Mouse (Mus musculus) erythroblast, embryonic 14.5 days (primary cell): ENCODE results near the gene Btbd11. TPM values are rescaled to one million over a fixed set of nuclear protein-coding genes. Genes with fewer than 3 reads are reported as not detected.
"Not testable (repeated sequence)": the region's sequence is repeated elsewhere in the genome, so short reads cannot be mapped to it uniquely, and the experiment has no call there.

ENCODE experiments used
- H3K27me3 ChIP-seq: 2 replicates; pipeline ENCODE4 v1.6.1; 2012; ENCODE audit warnings: inconsistent platforms; ENCODE audit not compliant: control insufficient read depth
- H3K36me3 ChIP-seq: 2 replicates; pipeline ENCODE4 v1.6.1; 2012; ENCODE audit warnings: mild to moderate bottlenecking, inconsistent platforms; ENCODE audit not compliant: control insufficient read depth
- H3K4me1 ChIP-seq: 2 replicates; pipeline ENCODE4 v1.6.1; 2012; ENCODE audit warnings: inconsistent platforms; ENCODE audit not compliant: control insufficient read depth
- H3K4me3 ChIP-seq: replicated peaks from 2 replicates; pipeline ENCODE3; 2012; ENCODE audit warnings: moderate library complexity, mild to moderate bottlenecking, inconsistent platforms
- H3K9me3 ChIP-seq: 2 replicates; pipeline ENCODE4 v1.6.1; 2012; ENCODE audit warnings: low read length, inconsistent platforms, mixed read lengths; ENCODE audit not compliant: control insufficient read depth
- GATA1 ChIP-seq: IDR thresholded peaks from 2 replicates; pipeline ENCODE4 v1.6.1; 2012; ENCODE audit warnings: low read length, inconsistent platforms, mixed read lengths
- TAL1 ChIP-seq: IDR thresholded peaks from 3 replicates; pipeline ENCODE4 v1.6.1; 2012; ENCODE audit warnings: low read length, inconsistent platforms, mixed read lengths
- polyA plus RNA-seq: library from polyadenylated mRNA; stranded (reverse); fragments of >175 nt; gene quantifications from 2 replicates; pipeline ENCODE4 v1.2.3, GENCODE M21; 2012

Btbd11 gene
- polyA plus RNA-seq, 1 experiment, result not detected

- Histone ChIP-seq H3K9me3 (no peaks in the 10 kb centered on the region), H3K4me3 (no peak overlapping the region), H3K36me3 (no peaks in the 10 kb centered on the region), H3K27me3 (no peaks in the 10 kb centered on the region), H3K4me1 (no peaks in the 10 kb centered on the region)
- no peak for TF ChIP-seq GATA1
- no peak for TF ChIP-seq TAL1
Observed at GRCm38 (mm10) chr10:85638141-85638540, 251.5 kb downstream of the Btbd11 start.

GRCm38 (mm10) chr10:85639581-85639980, 253.0 kb downstream of the Btbd11 start:
- TF ChIP-seq TAL1 (no peak), GATA1 (no peak)
- Histone ChIP-seq H3K9me3 (no peaks in the 10 kb centered on the region), H3K4me1 (no peaks in the 10 kb centered on the region)

DNA sequence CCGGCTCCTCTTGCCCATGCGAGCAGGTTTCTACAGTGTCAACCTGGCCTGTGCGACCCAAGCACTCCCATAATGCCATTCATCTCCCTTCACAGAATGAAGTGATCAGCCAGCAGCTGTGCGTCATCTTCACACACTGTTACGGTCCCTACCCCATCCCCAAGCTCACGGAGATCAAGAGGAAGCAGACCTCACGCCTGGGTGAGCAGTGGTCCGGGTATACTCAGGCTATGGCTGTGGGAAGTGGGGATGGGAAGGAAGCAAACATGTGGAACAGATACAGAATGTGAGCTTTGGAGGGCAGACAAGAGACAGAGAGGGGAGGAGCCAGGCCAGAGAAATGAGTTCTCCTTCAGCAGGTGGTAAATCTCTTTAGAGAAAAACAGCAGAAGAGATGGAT, 253.8 kb downstream of the Btbd11 start:
- Histone ChIP-seq H3K36me3 (no peaks in the 10 kb centered on the region), H3K9me3 (no peaks in the 10 kb centered on the region), H3K4me3 (no peak overlapping the region), H3K27me3 (no peaks in the 10 kb centered on the region), H3K4me1 (no peaks in the 10 kb centered on the region)
- TF ChIP-seq TAL1 (no peak), GATA1 (no peak)

More at GRCm38 (mm10) chr10:85639581-85639980, 253.0 kb downstream of the Btbd11 start:
- H3K36me3 ChIP-seq, result no peaks in the 10 kb centered on the region
- H3K4me3 ChIP-seq, result no peak overlapping the region
- H3K27me3 ChIP-seq, result no peaks in the 10 kb centered on the region

GRCm38 (mm10) chr10:85645346-85645745, 258.7 kb downstream of the Btbd11 start:
- Histone ChIP-seq H3K4me3 (no peak overlapping the region), H3K4me1 (no peaks in the 10 kb centered on the region), H3K9me3 (no peaks in the 10 kb centered on the region), H3K36me3 (no peaks in the 10 kb centered on the region), H3K27me3 (no peaks in the 10 kb centered on the region)
- TF ChIP-seq GATA1 (no peak), TAL1 (no peak)

DNA sequence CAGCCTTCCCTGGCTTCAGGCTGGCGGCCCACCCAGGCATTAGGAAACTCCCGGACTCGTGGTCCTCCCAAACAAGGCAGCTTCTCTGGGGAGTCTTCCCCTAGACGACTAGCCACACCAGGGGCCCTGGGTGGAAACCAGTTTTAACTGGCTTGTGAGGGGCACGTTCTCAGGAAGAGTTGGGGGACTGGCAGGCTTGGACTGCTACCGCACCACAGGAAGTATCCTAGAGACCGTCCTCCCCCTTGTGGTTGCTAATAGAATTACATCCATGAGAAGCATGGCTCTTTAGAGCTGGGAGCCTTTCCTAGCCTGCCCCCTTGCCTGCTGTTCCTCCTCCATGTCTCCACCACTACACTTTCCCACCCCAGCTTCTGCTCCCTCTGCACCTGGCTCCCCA, 265.1 kb downstream of the Btbd11 start:
- Histone ChIP-seq H3K27me3 (no peaks in the 10 kb centered on the region), H3K36me3 (no peaks in the 10 kb centered on the region), H3K9me3 (no peaks in the 10 kb centered on the region), H3K4me1 (no peaks in the 10 kb centered on the region), H3K4me3 (no peak overlapping the region)
- TF ChIP-seq GATA1 (no peak), TAL1 (no peak)

- Histone ChIP-seq H3K4me3 (no peak overlapping the region), H3K36me3 (no peaks in the 10 kb centered on the region), H3K27me3 (no peaks in the 10 kb centered on the region), H3K9me3 (no peaks in the 10 kb centered on the region), H3K4me1 (no peaks in the 10 kb centered on the region)
- TF ChIP-seq GATA1 (no peak), TAL1 (no peak)
Observed at GRCm38 (mm10) chr10:85655881-85656280, 269.3 kb downstream of the Btbd11 start.

GRCm38 (mm10) chr10:85657886-85658285, 271.3 kb downstream of the Btbd11 start:
- Histone ChIP-seq H3K36me3 (no peaks in the 10 kb centered on the region), H3K27me3 (no peaks in the 10 kb centered on the region), H3K4me1 (no peaks in the 10 kb centered on the region), H3K9me3 (no peaks in the 10 kb centered on the region), H3K4me3 (no peak overlapping the region)
- TF ChIP-seq TAL1, result no peak
- TF ChIP-seq GATA1, result no peak

DNA sequence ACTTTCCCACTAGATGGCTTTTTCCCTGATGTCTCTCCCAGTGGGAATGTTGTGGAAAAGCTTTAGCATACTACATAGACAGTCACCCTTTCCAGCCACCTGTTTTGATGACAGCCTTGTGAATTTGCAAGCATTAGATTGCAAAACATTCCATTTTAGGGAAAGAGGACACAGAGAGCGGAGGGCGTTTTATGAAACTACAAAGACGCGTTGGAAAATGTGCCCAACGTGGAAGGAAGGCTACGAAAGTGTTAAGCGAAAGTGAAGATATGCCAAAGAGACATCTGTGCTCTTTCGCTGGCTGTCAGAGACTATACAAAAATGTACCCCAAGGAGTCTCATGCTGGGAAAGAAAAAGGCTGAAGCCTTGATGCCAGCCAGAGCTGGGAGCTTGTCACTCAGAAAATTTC, 286.9 kb downstream of the Btbd11 start:
- Histone ChIP-seq H3K27me3 (no peaks in the 10 kb centered on the region), H3K4me1 (no peaks in the 10 kb centered on the region), H3K9me3 (no peaks in the 10 kb centered on the region), H3K36me3 (no peaks in the 10 kb centered on the region), H3K4me3 (no peak overlapping the region)
- no peak for TF ChIP-seq TAL1
- TF ChIP-seq GATA1, result no peak

DNA sequence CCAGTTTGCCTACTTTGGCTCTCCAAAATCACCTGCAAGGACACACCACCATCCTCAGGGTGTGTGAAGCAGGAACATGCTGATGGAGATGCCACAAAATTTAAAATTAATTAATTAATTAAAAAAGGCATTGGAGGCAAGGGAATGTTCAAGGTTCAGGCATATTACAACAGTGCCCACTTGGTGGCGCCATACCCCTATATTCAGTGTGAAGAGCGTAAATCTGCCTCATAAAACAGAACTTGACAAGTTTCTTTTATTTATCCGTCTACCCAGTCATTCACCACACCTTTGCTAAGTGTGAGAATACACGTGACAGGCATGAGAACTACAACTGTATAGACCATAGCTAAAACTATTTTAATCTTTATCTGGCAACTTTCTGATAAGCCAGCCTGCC, 292.0 kb downstream of the Btbd11 start:
- Histone ChIP-seq H3K4me3 (no peak overlapping the region), H3K4me1 (no peaks in the 10 kb centered on the region), H3K9me3 (no peaks in the 10 kb centered on the region), H3K36me3 (no peaks in the 10 kb centered on the region), H3K27me3 (no peaks in the 10 kb centered on the region)
- TF ChIP-seq GATA1 (no peak), TAL1 (no peak)

DNA sequence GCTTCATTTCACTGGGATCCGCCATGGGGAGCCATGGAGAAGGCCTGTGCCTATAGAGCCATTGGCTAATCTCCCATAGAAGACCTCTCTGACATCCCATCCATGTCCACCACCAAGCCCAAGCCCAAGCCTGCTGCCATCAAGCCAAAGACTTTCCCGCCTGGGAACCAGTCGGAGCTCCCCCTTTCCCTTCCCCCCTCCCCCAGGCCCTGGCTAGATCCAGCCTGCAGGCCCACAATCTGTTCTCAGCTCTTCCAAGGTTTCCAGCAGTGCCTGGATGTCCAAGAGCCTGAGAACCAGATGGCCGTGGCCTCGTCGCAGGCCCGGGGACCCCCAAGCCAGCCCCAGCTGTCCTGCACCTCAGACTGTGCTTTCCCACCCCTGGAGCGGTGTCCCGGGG, 295.8 kb downstream of the Btbd11 start:
- H3K4me1 ChIP-seq, result no peaks in the 10 kb centered on the region
- TF ChIP-seq GATA1 (no peak), TAL1 (no peak)
- no peaks in the 10 kb centered on the region for H3K27me3 ChIP-seq
- no peaks in the 10 kb centered on the region for H3K36me3 ChIP-seq
- H3K4me3 ChIP-seq, result no peak overlapping the region
- 0 out of 2 replicates have a peak, but pooled peaks cover 2% of the 10 kb centered on the region for H3K9me3 ChIP-seq

DNA sequence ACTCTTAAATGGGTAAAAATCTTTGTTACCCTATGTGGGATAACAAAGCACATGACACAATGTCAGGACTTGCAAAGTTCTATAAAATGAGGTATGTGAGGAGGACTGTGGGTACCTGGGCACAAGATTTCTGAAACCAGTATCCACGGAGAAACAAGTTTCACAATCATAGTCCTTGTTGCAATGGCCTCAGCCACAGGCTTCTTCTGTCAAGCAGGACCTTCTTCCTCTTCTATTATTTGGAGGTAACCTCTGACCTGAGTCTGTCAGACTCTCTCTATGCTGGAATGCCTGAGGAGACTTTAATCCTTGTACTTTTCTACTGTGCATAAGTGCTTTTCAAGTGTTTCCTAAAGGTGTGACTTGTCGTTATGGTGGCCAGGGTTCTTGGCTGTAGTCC, 307.8 kb downstream of the Btbd11 start:
- not testable (repeated sequence) for H3K4me1 ChIP-seq, H3K27me3 ChIP-seq, H3K36me3 ChIP-seq, H3K9me3 ChIP-seq, H3K4me3 ChIP-seq
